Mouse (Mus musculus) 3T3-L1 (cell line): ENCODE data around the gene Tfcp2l1.
"Not testable (repeated sequence)": the region's sequence is repeated elsewhere in the genome, so short reads cannot be mapped to it uniquely, and the experiment has no call there.

ENCODE experiments used
- DNase-seq: peaks from one replicate; pipeline ENCODE4 v3.0.0-alpha.2; 2015; ENCODE audit warnings: low read depth, low spot score

Tfcp2l1 gene

DNA sequence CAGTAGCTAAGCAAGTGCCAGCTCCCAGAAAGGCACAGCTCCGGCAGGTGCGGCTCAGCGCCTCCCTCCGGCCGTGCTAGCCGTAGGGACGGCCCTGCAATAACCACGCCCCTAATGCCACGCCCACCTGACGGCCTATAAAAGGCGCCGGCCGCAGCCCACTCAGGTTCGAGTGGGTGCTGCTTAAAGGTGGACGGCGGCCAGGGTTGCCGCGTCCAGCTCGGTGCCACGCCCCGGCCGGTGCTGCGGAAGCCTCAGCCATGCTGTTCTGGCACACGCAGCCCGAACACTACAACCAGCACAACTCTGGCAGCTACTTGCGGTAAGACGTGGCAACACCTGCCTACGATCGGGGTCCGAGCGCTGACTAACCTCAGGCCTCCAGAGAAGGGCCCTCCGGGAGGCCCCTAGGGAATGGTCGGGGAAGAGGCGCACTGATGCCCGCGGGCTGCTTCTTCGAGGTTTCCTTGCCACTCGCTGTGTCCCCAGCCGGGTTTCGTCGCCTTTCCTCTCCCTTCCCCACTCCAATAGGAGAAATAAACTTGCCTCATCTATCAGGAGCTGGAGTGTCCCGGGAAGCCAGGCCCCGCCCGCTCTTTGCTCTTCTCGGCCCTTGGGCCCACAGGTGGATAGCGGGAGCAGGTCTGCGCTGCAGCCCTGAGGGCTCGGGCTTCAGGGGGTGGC, at the start of gene Tfcp2l1:
Tfcp2l1 (plus strand) TSS at position 165 of the 684 bp plus-strand sequence.
- DNase-seq, result no peak

DNA sequence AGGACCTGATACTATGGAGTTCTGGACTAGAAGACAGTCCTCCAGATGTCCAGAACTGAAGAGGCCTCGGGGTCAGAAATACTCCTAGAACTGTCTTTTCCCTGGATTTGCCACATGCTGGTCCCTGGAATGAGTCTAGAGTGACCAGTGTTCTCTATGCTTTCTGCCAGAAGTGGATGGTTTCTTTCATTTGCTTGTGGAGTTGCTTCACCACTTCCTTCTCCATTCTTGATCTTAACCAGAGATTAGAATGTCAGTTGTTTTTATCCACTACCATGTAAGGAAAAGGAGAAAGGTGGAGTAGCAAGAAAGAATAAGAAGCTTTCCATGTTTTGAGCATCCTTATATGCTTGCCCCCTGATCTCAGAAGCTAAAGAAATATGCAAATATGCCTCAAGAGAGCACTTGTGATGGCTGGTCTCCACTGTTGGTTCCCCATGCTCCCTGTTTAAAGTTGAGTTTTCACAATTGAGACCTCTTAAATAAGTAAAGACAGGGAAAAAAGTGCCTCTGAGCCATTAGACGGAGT, 47.5 kb upstream of the Tfcp2l1 start:
- no peak for DNase-seq

DNA sequence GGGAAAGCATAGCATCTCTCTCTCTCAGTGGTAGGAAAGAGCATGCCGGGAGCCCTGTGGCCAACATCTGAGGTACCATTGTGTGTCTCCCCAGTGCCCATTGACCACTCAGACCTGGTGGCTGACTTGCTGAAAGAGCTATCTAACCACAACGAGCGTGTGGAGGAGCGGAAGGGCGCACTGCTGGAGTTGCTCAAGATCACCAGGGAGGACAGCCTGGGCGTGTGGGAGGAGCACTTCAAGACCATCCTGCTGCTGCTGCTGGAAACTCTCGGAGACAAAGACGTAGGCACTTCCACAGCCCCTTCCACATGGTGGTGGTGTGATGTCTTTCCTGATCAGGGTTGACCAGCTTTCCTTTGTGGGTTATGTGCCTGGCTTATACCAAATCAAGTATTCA, 46.6 kb upstream of the Tfcp2l1 start:
- DNase-seq, result no peak

DNA sequence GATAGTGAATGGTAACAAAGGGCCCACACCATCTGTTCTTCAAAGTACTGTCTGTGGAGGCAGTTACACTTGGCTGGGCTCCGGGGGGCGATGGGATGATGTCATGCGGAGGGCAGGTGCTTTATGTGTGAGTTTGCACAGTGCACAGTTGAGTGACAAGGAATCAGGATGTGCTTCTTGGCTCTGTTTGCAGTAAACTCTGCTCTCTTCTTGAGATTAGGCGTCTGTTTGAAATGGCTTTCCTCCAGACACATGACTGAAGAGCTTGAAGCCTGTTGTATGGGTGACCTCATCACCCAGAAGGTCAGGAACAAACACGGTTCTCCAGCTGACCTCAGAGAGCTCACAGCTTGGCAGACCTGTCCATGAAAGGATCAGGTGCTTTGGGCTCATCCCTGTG, 38.0 kb upstream of the Tfcp2l1 start:
- no peak for DNase-seq

DNA sequence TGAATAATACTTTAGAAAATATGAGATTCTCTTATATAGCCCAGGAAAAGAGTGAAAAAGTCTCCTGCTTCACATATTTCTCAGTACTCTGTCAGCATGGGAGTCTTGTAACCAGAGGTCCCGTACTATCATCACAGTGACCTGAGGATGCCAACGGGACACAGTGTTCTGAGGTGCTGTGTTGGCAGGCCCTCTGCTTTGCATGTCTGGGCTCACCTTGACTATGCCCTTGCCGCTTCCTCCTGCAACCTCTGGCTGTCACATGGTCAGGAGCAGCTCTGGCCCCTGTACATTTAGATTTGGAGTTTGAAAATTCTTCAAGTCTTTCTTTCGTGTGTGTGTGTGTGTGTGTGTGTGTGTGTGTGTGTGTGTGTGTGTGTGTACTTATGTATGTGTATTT, 34.8 kb upstream of the Tfcp2l1 start:
- DNase-seq, result no peak

DNA sequence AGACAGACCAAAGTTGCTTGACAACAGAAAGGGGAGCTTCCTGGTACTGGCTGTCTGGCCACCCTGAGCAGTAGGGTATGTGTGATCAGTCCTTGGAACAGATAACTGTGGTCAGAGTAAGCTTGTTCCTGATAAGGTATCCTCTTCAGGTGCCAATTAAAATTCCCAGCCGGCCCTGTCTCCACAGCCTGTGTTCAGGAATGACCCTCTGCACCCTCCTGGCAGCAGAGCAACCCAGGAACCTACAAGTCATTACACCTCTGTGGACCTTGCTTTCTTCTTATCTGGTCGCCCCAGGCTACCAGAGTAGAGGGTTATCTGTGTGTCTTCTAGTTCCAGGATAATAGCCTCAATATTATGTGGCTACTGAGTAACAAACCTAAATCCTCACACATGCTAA, 32.4 kb upstream of the Tfcp2l1 start:
- no peak for DNase-seq

DNA sequence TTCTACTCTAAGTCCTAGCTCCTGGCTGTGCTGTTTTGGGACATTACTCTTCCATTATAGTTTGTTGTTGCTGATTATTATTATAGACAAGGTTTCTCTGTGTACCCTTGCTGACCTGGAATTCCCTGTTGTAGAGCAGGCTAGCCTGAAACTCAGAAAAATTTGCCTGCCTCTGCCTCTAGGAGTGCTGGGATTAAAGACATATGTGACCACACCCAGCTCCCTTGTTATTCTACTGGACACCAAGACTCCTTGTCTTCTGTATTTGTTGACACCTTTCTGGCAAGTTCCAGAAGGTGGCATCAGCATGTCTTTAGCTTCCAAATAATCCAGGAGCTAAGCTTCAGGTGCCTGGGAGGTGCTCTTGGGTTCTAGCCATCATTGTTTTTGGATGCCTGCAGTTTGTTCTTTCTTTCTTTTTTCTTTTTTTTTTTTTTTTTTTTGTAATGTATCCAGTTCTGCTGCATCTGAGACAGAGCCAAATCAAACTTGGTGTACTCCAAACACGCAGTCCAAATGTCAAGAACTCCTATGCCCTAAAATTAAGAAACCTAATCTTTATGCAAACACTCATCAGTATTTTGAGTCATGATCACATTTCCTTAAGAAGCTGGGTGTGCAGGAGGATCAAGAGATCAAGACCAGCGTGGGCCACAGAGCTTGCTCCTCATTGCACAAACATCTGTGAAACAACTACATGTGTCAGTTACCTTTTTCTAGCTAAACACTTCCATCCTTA, 30.1 kb upstream of the Tfcp2l1 start:
- no peak for DNase-seq

DNA sequence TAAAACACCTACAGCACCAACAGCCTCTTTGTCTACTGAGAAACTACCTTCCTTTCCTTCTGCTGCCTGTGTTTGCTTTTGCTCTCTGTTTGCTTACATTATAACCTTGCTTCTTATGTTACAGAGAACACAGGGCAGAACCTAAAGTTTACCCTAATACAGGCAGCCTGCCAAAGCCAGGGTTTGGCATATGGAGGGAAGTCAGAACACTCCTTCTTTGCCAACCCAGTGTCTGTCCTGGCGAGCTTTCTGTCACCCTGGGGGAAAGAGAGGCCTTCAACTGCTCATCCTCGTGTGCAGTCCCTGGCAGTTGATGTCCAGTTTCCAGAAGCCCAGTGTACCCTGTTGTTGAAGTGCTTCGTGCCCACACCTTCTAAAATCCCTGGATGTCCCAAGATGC, 29.4 kb upstream of the Tfcp2l1 start:
- DNase-seq, result no peak

DNA sequence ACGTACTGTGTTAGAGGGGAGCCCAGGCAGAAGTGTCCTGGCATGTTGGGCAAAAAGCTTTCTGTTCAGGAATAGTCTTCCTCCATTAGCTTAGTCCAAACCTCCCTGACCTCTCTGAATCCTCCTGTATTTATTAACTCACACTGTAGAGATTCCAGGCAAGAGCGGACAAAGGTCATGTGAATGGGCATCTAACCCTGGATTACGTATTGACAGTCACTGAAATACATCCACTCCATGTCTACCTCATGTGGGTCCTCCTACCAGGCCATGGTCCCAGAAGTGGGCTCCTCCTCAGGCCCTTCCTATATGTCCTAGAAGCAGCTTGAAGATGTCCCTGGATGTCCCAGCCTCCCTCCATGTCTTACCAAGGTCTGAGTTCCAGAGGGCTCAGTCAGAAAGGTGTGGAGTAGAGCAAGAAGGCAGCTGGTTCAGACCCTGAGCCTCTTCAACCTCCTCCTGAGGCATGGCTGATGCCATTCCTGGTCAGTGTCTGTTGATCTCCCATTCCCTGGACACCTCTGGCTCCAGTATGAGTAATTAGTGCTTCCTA, 14.0 kb upstream of the Tfcp2l1 start:
- DNase-seq, result no peak

DNA sequence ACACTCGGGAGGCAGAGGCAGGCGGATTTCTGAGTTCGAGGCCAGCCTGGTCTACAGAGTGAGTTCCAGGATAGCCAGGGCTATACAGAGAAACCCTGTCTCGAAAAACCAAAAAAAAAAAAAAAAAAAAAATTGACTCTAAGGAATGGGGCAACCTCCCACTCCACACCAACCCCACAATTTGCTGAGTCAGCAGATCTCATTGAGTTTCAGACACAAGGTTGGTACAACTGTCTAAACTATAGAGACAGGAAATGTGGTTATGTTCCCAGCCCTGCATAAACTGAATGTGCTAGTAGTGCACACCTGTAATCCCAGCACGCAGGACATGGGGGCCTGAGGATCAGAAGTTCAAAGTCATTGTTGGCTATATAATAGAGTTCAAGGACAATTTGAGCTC, 6.7 kb upstream of the Tfcp2l1 start:
- not testable (repeated sequence) for DNase-seq

DNA sequence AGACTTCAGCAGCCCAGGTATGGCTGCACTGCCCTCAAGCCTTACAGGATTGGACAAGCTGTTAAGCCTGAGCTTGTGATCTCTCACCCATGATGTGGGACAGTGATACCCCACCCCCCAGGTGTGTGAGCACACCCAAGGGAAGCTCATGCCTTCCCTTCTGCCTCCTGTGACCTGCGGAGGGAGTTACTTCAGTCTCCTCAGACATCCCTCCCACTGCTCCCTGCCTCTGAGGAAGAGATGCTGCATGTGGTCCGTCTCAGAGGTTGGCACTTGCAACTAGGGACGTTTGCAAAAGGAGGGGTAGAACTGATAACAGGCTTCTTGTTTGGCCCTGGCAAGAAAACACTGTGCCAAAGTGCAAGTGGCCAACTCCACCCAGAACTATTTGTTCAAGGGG, 4.9 kb upstream of the Tfcp2l1 start:
- no peak for DNase-seq

DNA sequence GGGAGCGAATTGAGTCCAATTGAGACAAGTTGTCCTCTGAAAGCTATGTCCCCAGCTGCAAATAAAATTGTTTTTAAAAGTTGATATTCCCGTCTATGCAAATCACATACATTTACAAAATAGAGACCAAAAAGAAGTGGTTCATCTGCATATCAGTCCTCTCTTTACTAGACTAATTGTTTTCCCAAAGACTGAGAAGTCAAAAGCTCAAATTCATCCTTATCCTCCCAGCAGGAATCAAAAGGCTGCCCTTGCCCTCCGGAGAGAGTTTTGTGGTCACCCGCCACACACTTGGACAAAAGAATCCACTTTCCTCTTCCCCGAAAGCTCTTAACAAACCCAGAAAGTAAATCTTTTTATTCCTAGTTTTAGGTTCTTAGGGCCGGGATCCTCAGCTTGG, 2.3 kb upstream of the Tfcp2l1 start:
- no peak for DNase-seq

DNA sequence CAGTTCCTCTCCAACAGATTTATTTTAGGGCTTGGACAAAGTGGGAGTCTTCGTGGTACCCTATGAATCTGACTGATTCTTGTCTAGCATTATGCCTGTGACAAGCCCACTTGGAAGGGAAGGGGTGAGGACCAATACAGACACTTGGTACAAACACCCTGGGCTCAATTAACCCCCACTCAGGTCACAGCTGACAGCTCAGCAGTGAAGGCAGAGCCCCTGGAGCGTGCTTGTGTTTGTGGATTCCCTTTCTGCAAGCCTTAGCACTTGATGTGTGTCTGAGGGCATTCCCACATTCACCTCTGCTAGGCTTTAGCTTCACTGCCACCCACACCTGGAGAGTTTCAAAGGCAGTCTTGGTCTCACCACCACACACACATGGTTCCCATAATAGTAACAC, 1.8 kb upstream of the Tfcp2l1 start:
- no peak for DNase-seq

DNA sequence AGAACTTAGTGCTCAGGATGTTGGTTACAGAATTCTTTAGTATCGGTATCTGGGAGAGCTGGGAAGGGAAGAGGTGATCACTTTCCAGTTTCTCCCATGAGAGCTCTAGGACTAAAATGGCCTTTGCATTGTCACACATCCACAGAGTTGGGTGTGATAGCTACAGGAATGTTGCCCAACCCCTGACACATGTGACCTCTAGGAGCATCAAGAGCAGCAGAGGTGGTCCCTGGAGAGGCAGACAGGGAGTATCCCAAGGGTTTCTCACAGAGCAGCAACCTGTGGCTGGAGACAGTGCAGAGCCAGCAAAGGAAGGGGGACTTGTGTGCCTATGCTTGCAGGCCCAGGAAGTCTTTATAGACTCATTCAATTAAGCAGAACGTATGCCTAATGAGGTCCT, 1.3 kb upstream of the Tfcp2l1 start:
- no peak for DNase-seq

DNA sequence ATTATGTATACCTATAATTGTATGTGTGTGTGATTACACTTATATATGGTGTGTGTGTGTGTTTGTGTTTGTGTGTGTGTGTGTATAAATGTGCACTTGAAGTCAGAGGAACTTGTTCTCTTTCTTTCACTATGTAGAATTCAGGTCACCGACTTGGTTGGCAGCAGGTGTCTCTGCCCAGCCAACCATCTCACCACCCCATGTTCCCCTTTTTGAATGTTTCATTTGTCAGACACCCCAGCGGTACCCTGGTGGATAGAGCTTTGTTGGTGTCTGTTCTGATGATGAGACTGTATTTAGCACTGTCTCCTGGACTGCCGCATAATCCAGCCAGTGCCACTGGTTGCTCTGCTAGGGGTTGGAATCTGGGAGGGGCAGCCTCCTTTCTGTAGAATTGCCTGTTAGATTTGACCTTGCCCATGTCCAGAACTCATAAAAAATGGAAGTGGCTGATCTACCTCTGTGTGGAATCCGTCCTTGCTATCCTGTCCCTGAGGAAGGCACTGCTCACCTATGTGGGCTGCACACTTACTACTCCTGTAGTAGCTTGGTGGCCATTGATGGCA, 5.8 kb downstream of the Tfcp2l1 start:
- no peak for DNase-seq

DNA sequence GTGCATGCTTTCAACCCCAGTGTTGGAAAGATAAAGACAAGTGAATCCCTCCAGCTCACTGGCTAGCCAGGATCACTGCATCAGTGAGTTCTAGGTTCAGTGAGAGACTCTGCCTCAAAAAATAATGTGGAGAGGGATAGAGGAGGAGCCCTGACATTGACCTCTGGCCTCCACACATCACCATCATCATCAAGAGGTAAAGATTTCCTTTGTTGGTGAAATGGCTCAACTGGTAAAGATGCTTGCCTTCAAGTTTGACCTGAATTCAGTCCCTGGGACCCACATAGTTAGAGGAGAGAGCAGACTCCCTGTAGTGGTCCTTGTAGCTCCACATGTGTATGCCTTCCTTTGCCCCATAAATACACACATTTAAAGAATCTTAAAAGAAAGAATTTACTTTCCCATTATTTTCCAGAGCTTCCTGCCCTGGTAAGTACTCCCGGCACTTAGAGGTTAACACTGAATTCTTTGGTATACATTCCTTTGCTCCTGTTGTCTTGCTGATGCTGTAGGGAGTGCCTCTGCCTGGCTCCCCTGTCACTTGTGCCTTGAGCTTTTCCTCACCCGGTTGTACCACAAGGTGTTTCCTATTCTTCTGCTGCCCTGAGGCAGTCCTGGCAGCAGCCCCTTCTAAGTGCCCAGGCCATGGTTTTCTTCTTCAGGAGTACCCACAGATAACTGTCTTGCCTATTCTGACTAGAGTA, 14.7 kb downstream of the Tfcp2l1 start:
- no peak for DNase-seq

DNA sequence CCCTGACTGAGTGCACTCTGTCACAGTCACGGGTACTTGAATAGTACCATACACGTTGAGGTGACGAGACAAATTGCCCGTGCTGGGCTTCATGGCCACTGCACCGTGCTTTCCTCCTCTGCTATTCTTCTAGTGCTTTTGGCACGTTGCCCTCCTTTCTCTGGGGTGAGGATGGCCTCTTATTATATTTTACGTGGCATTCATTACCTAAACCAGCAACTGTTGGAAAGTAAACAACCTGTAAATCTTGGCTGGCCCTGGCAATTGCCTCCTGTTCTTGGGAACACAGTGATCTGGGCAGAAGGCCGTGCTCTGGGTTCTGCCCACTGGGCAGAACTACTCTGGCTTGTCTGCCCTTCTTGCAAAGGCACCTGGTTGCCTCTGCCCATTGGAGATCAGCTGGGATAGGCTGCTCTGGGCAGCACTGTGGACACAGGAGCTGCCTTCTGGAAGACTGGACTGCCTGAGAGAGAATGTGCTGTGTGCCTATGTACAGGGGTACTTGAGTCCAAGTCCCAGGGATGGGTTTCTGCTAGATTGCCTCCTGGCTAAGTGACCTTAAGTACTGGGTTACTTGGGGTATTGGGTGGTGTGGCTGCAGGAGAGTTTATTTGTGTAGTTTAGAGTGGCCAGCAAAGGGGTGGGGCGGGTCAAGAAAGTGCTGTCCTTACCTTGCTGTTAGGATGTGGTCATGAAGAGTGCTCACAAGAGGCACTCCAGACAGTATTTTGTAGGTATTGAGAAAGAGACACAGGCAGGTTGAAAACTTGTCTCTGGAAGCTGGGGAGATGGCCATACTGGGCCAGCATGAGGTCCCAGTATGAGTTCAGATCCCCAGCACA, 15.6 kb downstream of the Tfcp2l1 start:
- DNase-seq, result no peak

DNA sequence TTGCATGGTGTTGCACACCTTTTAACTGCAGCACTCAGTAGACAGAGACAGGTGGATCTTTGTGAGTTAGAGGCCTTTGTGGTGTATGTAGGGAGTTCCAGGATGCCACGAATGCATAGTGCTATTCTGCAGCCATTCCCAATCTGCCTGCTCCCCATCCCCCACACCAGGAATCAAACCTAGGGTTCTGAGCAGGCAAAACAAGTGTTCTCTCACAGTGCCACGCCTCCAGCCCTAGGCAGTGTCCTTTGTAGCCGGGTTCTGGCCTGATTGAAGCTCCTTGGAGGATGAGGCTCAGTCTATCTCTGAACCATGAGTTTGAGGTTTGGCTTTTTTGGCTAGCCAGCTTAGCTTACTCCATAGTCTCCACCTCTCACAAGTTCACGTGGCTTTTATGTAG, 18.0 kb downstream of the Tfcp2l1 start:
- DNase-seq, result no peak

DNA sequence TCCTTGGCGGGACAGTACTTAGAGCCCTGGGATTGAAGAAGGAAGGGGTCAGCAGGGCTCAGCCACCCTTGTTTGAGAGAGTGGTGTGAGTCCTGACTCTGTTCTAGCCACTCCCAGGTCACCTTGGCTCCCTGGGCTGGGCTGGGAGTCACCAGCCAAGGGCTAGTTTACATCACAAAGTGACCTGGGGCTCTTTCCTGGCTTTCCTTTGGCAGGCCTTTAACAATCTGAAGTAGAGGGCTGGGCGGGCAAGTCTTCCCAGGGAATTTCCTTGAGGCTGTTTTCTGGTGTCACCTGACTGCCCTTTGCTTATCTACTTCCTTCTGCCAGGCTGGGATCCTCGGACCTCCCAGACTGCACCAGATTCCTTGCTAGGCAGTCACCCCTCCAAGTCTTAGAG, 20.3 kb downstream of the Tfcp2l1 start:
- DNase-seq, result no peak

DNA sequence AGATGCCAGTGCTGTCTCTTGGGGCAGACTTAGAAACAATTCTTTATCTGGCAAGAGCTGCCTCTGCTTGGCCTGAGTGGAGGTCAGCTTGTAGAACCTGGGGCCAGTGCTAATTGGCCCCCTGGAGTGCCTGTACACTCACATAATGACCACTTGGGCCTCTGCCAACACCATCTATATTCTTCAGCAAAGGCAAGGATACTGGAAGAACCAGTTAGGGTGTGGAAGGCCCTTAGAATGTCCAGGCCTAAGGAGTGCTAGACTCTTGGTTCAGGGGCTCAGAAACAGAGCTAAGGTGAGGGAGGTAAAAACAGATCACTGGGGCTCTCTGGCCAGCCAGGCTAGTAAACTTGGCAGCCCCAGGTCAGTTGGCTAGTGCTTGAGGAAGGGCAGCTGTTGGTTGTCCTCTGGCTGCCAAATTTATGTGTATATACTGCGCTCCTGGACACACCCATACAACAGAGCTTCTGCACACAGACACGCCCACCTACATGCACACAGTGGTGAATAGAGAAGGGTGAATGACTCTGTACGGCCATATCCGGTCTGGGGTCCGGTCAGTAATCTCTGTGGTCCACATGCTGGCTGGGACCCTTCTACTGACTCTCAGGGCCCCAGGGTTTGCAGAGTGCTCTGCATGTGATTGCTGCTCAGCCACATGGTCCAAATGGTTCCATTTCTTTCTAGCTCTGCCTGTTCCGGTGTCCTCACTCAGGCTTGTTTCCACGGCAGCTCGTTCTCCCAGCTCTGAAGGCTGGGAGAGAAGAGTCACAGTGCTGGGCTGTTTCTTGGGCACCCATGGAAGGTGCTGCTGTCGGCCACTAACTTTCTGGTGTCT, 22.4 kb downstream of the Tfcp2l1 start:
- no peak for DNase-seq
